Mouse (Mus musculus) small intestine, adult 2 months (tissue): ENCODE results near the gene Nxf2.

ENCODE experiments used
- CTCF ChIP-seq: fragments of 200-500 bp; IDR thresholded peaks from 2 replicates; pipeline ENCODE4 v1.5.1; 2012; ENCODE audit warnings: low read depth, mild to moderate bottlenecking, control low read depth, inconsistent platforms, low read length, moderate library complexity, mixed read lengths; ENCODE audit not compliant: insufficient replicate concordance, insufficient read length; ENCODE audit errors: extremely low read depth
- POLR2A ChIP-seq: fragments of 200-500 bp; IDR thresholded peaks from 2 replicates; pipeline ENCODE4 v1.6.1; 2012; ENCODE audit warnings: low read depth, mild to moderate bottlenecking, control low read depth, inconsistent platforms, low read length, moderate library complexity

GRCm38 (mm10) chrX:134910345-134910744 lies 54.2 kb downstream of the Nxf2 start:
- no peak for TF ChIP-seq CTCF
- no peak for TF ChIP-seq POLR2A
